Mouse (Mus musculus): ENCODE measurements around the gene Smg5.
A peak's percentile ranks its signal among the peaks of the same experiment; 100 is the strongest.

GRCm38 (mm10) chr3:88296561-88297318 is 39.3 kb upstream of the Smg5 start, which contains the start of the genes Tsacc and Cct3:
- TF ChIP-seq CTCF (IDR thresholded peaks at IDR 0.05; ENCODE audit: low read depth): peak; percentile 25; the same call in 1 of the 2 replicates
- TF ChIP-seq EP300 (IDR thresholded peaks at IDR 0.05; ENCODE audit: low read depth): peak; percentile 28; the same call in 1 of the 2 replicates
